Mouse (Mus musculus): ENCODE results near the gene Scnm1.

DNA sequence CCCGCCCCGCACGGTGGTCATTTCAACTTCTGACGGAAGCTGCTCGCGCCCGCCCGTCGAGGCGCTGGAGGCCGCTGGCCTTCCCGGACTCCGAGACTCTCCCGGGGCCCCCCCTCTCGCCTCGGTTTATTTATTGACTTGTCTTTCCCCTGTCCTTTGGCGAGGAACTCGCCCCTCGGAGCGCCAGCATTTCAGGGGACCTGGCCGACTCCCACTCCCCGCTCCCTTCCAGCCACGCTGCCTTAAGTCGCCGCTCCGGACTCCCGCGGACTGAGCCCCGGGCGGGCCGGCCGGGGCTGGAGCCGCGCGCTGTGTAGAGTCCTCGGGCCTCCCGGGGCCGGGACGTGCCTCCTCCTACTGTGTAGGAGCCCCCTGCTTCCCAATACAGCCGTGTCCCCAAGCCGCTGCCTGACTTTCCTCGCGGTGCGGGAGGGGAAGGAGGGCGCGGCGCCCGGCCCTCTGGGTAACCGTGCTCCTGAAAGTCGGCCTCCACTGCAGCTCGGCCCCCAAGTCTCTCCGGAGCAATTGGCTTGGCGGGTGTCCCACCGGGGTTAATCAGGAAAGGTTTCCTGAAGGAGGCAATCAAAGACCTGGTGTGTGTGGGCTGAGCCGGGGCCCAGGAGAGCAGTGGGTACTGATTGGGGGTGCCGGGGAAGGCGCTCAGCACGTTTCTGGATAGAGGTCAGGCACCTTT is 39.6 kb upstream of the Scnm1 start:
- TF ChIP-seq POLR2A (IDR thresholded peaks at IDR 0.05; ENCODE audit: insufficient read length, low read depth) (no peak), USF1 (IDR thresholded peaks at IDR 0.05; ENCODE audit: low read depth) (no peak), CEBPB (IDR thresholded peaks at IDR 0.05; ENCODE audit: insufficient read depth, poor library complexity, severe bottlenecking) (no peak), E2F4 (IDR thresholded peaks at IDR 0.05; ENCODE audit: insufficient read depth) (no peak), TCF12 (IDR thresholded peaks at IDR 0.05; ENCODE audit: insufficient read depth, poor library complexity, severe bottlenecking) (no peak), MAX (IDR thresholded peaks at IDR 0.05; ENCODE audit: low read depth) (no peak), MYOD1 (IDR thresholded peaks at IDR 0.05; ENCODE audit: control insufficient read depth in 1 of 3, insufficient read length in 2 of 3, low read depth in 2 of 3) (no peak), TCF3 (IDR thresholded peaks at IDR 0.05; ENCODE audit: insufficient read length, low read depth) (no peak), POLR2AphosphoS2 (IDR thresholded peaks at IDR 0.05; ENCODE audit: insufficient read length, low read depth) (no peak), MYOG (IDR thresholded peaks at IDR 0.05; ENCODE audit: control insufficient read depth in 1 of 3, insufficient read depth in 1 of 3, insufficient read length in 2 of 3, low read depth in 2 of 3) (no peak), REST (IDR thresholded peaks at IDR 0.05; ENCODE audit: insufficient read depth, insufficient read length) (no peak), SRF (IDR thresholded peaks at IDR 0.05; ENCODE audit: control insufficient read depth, insufficient read length, low read depth) (no peak)

Data from myocyte (in vitro differentiated cells).